Mouse (Mus musculus) lung, embryonic 15.5 days (tissue): ENCODE measurements around the gene Gsdma3. TPM values are rescaled to one million over a fixed set of nuclear protein-coding genes. Genes with fewer than 3 reads are reported as not detected.

ENCODE experiments used
- ATAC-seq: fragments of 200-750 bp; cut with Nextera tagmentation; 2 replicates; pipeline ENCODE4 v1.8.0; 2017; ENCODE audit warnings: moderate number of reproducible peaks, borderline replicate concordance; ENCODE audit not compliant: low FRiP score, low TSS enrichment; ENCODE audit errors: extremely low read depth
- H3K27ac ChIP-seq: fragments of 300-500 bp; sonication (generic); 2 replicates; pipeline ENCODE4 v1.5.1; 2015; ENCODE audit warnings: moderate library complexity, mild to moderate bottlenecking, inconsistent platforms
- H3K27me3 ChIP-seq: fragments of 300-500 bp; sonication (generic); 2 replicates; pipeline ENCODE4 v1.6.1; 2015; ENCODE audit warnings: inconsistent platforms
- H3K36me3 ChIP-seq: fragments of 300-500 bp; sonication (generic); 2 replicates; pipeline ENCODE4 v1.6.1; 2015; ENCODE audit warnings: inconsistent platforms
- H3K4me1 ChIP-seq: fragments of 300-500 bp; sonication (generic); 2 replicates; pipeline ENCODE4 v1.6.1; 2015; ENCODE audit warnings: inconsistent platforms
- H3K4me2 ChIP-seq: fragments of 300-500 bp; sonication (generic); 2 replicates; pipeline ENCODE4 v1.6.1; 2015; ENCODE audit warnings: inconsistent platforms, mild to moderate bottlenecking, moderate library complexity
- H3K4me3 ChIP-seq: fragments of 300-500 bp; sonication (generic); 2 replicates; pipeline ENCODE4 v1.5.1; 2015; ENCODE audit warnings: mild to moderate bottlenecking, inconsistent platforms
- H3K9ac ChIP-seq: fragments of 300-500 bp; sonication (generic); 2 replicates; pipeline ENCODE4 v1.6.1; 2015; ENCODE audit warnings: inconsistent platforms
- H3K9me3 ChIP-seq: fragments of 300-500 bp; sonication (generic); 2 replicates; pipeline ENCODE4 v1.6.1; 2016; ENCODE audit warnings: inconsistent platforms
- WGBS: fragments of 180-500 bp; shearing (Covaris S2); methylation state at CpG from one replicate; pipeline ENCODE4 v1.1.7; 2015; 5-methylcytosine and 5-hydroxymethylcytosine counted together
- polyA plus RNA-seq: library from polyadenylated mRNA; unstranded; fragments of >200 nt; fragmentation: Nextera tagmentation; extraction: Ambion mirVana; gene quantifications from 2 replicates; pipeline ENCODE4 v1.2.1, GENCODE M21; 2015

The Gsdma3 gene
- polyA plus RNA-seq = not detected in 2 replicates

DNA sequence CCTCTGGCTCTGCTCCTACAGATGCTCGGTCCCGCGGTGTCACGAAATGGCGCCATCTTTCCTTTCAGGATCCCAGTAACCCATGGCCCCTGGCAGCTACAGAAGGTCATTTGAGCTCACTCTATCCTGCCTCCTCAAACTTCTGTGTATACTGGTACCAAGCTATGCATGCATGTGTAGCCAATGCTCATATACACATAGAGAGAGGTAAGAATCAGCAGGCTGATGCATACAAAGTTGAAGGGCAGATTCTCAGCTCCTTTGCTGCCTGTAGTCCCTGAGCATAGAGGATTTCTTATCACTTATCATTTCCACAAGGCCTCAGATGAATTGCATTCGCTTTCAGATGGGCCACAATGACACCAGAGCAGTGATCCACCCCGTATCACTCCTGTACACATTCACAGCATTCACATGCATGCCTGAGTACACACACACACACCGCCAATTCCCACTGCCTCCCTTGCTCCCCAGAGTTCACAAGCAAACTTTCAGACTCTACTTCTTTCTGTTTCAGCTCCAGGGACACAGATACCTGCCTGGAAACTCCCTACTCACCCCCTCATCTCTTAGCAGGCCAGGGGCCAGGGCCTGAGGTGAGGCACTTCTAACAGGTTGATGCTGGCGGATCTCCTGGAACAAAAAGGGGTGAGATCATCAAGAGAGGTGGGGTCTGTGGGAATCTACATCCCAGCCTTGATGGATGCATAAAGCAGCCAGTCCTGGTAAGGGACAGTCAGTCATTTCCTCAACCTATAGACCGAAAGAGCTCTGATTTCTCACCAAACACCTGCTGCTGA lies at the start of gene Gsdma3, which contains the start of gene Gm12355:
Gsdma3 (plus strand) TSS at position 750 of the 800 bp plus-strand sequence.
Gm12355 (minus strand) TSS at position 51 of the 800 bp plus-strand sequence.
- WGBS = 89% methylated on average over 10 of the region's 10 CpGs
- Histone ChIP-seq H3K4me2 (no peak within 1 kb of the TSS), H3K9ac (no peak within 1 kb of the TSS), H3K27ac (no peak within 1 kb of the TSS), H3K4me3 (no peak within 1 kb of the TSS), H3K27me3 (no peaks in the 10 kb centered on the region), H3K9me3 (no peaks in the 10 kb centered on the region), H3K36me3 (no peaks in the 10 kb centered on the region), H3K4me1 (no peaks in the 10 kb centered on the region)
- ATAC-seq = no peak

DNA sequence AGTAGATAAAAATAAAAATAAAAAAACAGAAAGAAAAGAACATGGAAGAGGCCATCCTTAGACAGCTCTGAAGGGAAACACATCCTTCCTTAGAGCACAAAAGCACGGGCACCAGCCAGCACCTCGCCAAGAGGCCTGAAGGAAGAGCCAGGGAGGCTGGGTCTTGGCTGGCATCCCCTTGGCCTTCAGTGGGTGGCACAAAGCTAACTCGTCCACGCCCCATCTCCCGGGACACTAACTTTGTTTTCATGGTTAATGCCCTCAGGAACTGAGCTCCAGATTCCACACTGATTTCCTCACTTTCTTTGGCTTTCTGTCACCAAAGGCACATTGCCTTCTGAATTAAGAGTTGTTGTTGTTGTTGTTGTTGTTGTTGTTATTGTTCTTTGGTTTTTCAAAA lies 48.4 kb upstream of the Gsdma3 start:
- 81% methylated on average over 5 of the region's 5 CpGs for WGBS

DNA sequence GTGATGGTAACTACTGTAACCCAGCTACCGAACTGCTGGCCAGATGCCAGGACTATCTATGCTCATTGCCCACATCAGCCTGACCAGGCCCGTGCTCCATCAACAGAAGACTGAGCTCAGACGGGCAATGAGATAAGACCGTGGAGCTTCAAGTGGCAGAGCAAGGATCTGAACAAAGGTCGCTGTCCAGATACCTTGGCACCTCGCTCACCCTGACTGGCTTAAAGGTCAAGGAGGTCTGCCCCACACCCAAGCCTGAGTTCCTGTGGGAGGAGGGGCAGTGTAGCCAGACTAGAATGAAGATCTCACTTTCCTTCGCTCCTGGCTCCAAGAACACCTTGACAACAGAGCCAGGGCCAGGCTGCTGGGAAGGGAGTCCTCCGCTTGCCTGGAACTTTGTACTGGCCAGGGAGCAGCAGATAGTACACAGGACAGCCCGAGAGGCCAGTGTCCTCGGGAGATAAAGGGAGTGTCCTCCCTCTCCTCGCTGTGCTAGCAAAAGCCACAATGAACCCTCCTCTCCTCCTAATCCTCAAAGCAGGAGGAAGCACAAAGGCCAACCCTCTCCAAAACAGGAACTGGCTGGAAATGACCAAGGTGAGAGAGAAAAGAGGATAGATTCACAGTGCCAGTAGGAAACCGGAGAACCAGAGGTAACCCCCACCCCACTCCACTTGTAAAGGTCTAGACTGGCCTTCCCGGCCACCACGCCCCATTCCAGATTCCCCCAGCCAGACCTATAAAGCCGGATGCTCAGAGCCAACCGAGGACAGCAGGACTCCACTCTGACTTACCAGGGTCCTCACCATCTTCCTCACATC lies 45.6 kb upstream of the Gsdma3 start:
- no peaks in the 10 kb centered on the region for H3K9me3 ChIP-seq
- 59% methylated on average over 16 of the region's 16 CpGs for WGBS
- no peak overlapping the region for H3K9ac ChIP-seq
- H3K27me3 ChIP-seq = no peaks in the 10 kb centered on the region
- no peak overlapping the region for H3K4me3 ChIP-seq
- no peak overlapping the region for H3K27ac ChIP-seq
- H3K4me1 ChIP-seq = peaks cover 10% of the 10 kb centered on the region
- peaks cover 17% of the 10 kb centered on the region; the same call in 1 of the 2 replicates for H3K36me3 ChIP-seq
- peak; percentile 52; the same call in 1 of the 2 replicates for ATAC-seq
- no peak overlapping the region for H3K4me2 ChIP-seq

More for the DNA sequence above, 48.4 kb upstream of the Gsdma3 start:
- Histone ChIP-seq H3K27me3 (no peaks in the 10 kb centered on the region), H3K9ac (no peak overlapping the region), H3K4me3 (no peak overlapping the region), H3K27ac (no peak overlapping the region), H3K36me3 (peaks cover 9% of the 10 kb centered on the region; the same call in 1 of the 2 replicates), H3K4me2 (no peak overlapping the region), H3K9me3 (no peaks in the 10 kb centered on the region), H3K4me1 (no peaks in the 10 kb centered on the region; the same call in 1 of the 2 replicates)
- ATAC-seq = no peak

DNA sequence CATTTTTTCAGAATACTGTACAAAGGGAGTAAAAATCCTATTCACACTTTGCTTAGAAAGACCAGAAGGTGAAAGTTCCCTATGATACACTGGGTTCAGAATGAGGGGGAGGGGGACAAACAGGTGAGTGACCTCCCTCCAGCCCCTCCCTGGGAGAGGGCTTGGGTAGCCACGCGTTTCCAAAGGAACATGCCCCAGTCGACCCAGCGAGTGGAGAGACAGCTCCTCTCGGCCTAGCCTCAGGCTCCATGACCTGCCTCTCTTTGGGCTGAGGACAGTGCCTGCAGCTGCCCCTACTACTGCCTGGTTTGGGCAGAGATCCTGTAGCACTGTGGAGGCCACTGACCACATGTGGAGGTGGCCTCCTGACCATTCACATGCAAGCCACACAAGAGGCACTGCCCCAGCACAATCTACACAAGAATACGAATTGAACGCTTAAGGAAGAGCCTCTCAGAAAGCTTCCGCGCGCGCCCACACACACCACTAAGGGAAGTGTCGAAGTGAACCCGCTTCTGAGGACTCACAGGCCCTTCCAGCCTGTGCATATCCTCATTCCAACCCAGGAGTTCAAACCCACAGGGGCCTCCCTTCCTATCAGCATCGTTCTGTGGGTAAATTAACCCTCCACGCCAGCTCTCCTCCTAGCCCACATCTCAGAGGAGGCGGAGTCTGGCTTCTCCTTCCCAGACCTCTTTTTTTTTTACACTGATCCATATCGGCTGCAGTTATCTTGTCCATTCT lies 44.7 kb upstream of the Gsdma3 start:
- 70% methylated on average over 17 of the region's 17 CpGs for WGBS
- H3K4me3 ChIP-seq = no peak overlapping the region
- no peak overlapping the region for H3K27ac ChIP-seq
- ATAC-seq = no peak
- no peaks in the 10 kb centered on the region for H3K9me3 ChIP-seq
- H3K36me3 ChIP-seq = peaks cover 17% of the 10 kb centered on the region; the same call in 1 of the 2 replicates
- no peaks in the 10 kb centered on the region for H3K27me3 ChIP-seq
- no peak overlapping the region for H3K4me2 ChIP-seq
- no peak overlapping the region for H3K9ac ChIP-seq
- peaks cover 19% of the 10 kb centered on the region for H3K4me1 ChIP-seq

DNA sequence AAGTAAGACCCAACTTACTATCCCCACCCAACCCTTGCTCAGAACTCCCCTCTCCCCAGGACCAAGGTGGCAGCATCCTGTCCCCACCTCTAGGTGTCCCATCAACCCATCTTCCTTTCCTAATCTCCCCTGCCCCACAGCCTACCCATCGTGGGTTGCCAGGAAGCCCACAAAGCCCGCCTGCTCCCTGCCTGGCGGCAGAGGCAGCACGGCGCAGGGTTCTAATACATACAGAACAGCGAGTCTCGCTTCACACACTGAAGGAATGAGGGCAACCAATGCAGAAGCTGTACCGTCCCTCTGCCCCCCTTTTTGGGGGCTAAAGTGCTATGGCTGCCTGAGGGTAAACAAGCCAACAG lies 44.2 kb upstream of the Gsdma3 start:
- no peak overlapping the region for H3K4me2 ChIP-seq
- H3K4me1 ChIP-seq = peaks cover 21% of the 10 kb centered on the region
- no peak overlapping the region for H3K9ac ChIP-seq
- H3K27ac ChIP-seq = no peak overlapping the region
- 87% methylated on average over 8 of the region's 8 CpGs for WGBS
- H3K27me3 ChIP-seq = no peaks in the 10 kb centered on the region
- no peak for ATAC-seq
- no peaks in the 10 kb centered on the region for H3K9me3 ChIP-seq
- H3K4me3 ChIP-seq = no peak overlapping the region
- H3K36me3 ChIP-seq = peaks cover 17% of the 10 kb centered on the region; the same call in 1 of the 2 replicates

DNA sequence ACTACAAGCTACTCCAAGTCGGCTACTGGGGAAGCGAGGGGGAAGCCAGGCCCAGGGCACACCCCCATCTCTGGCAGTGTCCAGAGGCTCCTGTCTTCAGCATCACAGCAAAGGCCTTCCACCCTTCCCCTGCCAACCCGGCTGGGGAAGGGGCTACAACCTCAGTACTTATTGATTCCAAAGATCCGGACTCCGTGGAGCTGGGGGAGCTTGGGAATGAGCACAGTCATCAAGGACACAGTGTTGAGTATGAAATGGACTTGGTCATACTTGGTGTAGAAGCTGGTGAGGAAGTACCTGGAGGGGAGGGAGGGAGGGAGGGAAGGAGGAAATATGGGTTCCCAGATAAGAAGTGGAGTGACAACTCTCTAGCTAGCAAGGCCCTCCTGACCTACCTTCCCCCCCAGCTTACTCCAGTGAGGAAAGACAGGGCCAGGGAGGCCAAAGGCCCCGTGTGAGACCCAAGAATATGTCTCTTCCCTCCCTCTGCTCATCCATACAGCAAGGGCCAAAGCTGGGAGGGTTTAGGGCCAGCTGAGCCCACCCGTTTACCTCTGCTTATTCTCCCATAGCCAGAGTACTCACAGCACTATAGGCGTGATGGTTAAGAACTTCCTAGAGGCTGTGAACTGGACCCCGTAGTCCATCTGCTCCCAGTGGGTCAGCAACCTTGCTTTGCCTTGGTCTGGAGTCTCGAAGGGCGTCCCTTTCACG lies 43.5 kb upstream of the Gsdma3 start:
- H3K9ac ChIP-seq = no peak overlapping the region
- WGBS = 85% methylated on average over 12 of the region's 12 CpGs
- H3K9me3 ChIP-seq = no peaks in the 10 kb centered on the region
- peaks cover 25% of the 10 kb centered on the region for H3K4me1 ChIP-seq
- H3K27ac ChIP-seq = no peak overlapping the region
- H3K27me3 ChIP-seq = no peaks in the 10 kb centered on the region
- no peak overlapping the region for H3K4me2 ChIP-seq
- H3K36me3 ChIP-seq = peaks cover 17% of the 10 kb centered on the region; the same call in 1 of the 2 replicates
- no peak overlapping the region for H3K4me3 ChIP-seq
- no peak for ATAC-seq

DNA sequence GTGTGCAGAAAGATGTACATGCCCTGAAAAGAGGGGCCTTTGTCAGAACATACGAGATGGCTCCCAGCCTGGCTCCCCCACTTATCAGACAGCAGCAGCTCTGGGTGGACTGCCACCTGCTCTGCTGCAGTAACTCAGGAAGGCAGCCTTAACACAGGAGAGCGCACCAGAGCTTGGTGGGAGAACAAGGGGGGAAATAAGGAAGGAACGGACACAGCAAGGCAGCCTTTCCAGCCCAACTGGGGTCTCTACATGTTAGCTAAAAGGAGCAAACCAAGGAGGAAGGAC lies 43.0 kb upstream of the Gsdma3 start:
- Histone ChIP-seq H3K9me3 (no peaks in the 10 kb centered on the region), H3K9ac (no peak overlapping the region), H3K4me3 (no peak overlapping the region), H3K36me3 (peaks cover 17% of the 10 kb centered on the region; the same call in 1 of the 2 replicates), H3K27ac (no peak overlapping the region), H3K27me3 (no peaks in the 10 kb centered on the region), H3K4me1 (peaks cover 28% of the 10 kb centered on the region), H3K4me2 (no peak overlapping the region)
- ATAC-seq = no peak
- 86% methylated on average over 3 of the region's 3 CpGs for WGBS

DNA sequence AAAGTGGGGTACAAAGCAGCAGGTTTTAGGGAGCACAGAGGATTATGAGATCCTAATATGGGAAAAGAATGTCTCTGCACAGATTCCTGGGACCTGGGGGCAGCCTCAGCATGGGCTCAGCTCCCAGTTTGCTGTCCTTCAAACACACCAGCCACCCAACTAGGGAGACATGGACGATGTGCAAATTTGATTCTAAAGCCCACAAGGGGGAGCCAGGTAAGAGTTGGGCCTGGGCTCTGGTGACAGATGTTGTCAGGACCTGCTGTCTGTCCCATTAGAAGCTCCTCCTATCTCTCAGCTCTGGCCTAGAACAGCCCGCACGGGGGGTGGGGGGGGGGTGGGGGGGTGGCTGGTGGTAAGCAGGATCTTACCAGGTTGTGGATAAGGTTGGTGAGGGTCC lies 42.6 kb upstream of the Gsdma3 start:
- Histone ChIP-seq H3K4me3 (no peak overlapping the region), H3K36me3 (peaks cover 17% of the 10 kb centered on the region; the same call in 1 of the 2 replicates), H3K27ac (no peak overlapping the region), H3K4me1 (peaks cover 32% of the 10 kb centered on the region), H3K27me3 (no peaks in the 10 kb centered on the region), H3K9me3 (no peaks in the 10 kb centered on the region), H3K4me2 (no peak overlapping the region), H3K9ac (no peak overlapping the region)
- 25% methylated on average over 3 of the region's 3 CpGs for WGBS
- no peak for ATAC-seq

DNA sequence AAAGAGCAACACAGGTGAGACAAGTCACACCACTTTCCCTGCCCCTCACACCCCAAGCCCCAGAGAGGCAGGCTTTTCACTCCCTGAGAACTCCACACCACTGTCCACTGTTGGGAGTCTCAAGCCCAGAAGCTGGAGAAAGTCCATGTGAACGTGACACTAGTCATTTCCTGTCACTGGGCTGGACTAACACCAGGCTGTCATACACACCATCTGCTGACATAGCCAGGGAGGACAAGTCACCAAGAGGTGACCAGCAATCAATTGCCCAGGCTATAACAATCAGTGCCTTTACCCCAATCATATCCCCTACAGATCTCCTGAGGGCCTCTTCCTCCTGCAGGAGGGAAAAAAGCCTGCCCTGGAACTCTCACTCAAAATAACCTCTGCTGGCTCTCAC lies 42.0 kb upstream of the Gsdma3 start:
- no peak overlapping the region for H3K9ac ChIP-seq
- 42% methylated on average over 1 of the region's 1 CpGs for WGBS
- H3K4me1 ChIP-seq = peaks cover 37% of the 10 kb centered on the region
- no peak overlapping the region for H3K27ac ChIP-seq
- H3K4me3 ChIP-seq = no peak overlapping the region
- H3K36me3 ChIP-seq = peaks cover 17% of the 10 kb centered on the region; the same call in 1 of the 2 replicates
- no peaks in the 10 kb centered on the region for H3K9me3 ChIP-seq
- no peak overlapping the region for H3K4me2 ChIP-seq
- ATAC-seq = no peak
- H3K27me3 ChIP-seq = no peaks in the 10 kb centered on the region

DNA sequence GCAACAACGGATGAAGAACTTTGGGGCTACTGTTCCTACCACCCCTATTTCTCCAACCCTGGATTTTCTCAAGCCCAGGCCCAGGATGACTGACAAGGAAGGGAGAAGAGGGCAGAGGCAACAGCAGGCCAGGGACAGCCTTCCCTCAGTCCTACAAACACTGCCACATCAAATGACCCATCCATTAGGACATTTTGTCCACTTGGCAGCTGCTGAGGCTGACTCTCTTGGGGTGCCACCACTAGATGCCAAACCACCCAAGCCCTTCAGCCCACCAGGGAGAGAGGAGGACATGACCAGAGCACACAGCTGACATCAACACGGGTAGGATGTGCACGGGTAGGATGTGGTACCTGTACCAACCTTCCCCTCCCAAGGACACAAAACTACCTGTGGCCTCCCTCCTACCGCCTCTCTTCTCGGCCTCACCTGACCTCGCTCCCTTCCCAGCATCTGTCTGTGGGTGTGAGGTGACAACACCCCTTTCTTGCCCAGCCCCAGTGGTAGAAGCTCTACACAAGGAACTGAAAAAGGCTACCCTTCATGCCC lies 41.5 kb upstream of the Gsdma3 start:
- Histone ChIP-seq H3K27ac (no peak overlapping the region), H3K9me3 (no peaks in the 10 kb centered on the region), H3K4me3 (no peak overlapping the region), H3K4me2 (no peak overlapping the region), H3K4me1 (peaks cover 39% of the 10 kb centered on the region), H3K36me3 (peaks cover 17% of the 10 kb centered on the region; the same call in 1 of the 2 replicates), H3K27me3 (no peaks in the 10 kb centered on the region), H3K9ac (no peak overlapping the region)
- 88% methylated on average over 6 of the region's 6 CpGs for WGBS
- no peak for ATAC-seq
